ENCODE assay signal across 27 mouse cellular contexts in the genomic region with DNA sequence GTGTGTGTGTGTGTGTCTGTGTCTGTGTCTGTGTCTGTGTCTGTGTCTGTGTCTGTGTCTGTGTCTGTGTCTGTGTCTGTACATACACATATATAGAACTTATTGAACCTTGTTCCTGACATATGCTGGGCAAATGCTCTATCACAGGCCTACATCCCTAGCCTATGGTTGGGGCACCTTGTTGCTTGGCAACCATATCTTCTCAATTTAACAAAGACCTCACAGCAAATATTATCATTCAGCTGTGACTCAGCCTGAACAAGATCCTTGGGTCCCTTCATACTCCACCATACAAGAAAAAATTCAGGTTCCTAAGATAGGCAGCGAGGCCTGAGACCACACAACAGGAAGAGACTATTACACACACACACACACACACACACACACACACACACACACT. TPM values are rescaled to one million over a fixed set of nuclear protein-coding genes. Genes with fewer than 3 reads are reported as not detected.
A peak's percentile ranks its signal among the peaks of the same experiment; 100 is the strongest.
DNase-seq lines count a peak whose midpoint lies in the region; ATAC-seq and TF ChIP-seq lines count a peak whose summit lies in the region.
"Had no signal": no experiment of that assay in that cellular context is flagged by ENCODE, and none has a peak within 500 bp of the region (broad histone marks: within the 10 kb centered on the region; RNA-seq: fewer than 3 reads in every experiment).

No protein-coding gene starts in this region.

- peak overlapping the region; percentile 82 for H3K4me3 ChIP-seq in liver, adult 2 months (ENCODE audit: insufficient read depth, low read depth, low read length)
- H3K4me3 ChIP-seq in liver, embryonic 11.5 days (ENCODE audit: low read depth, low read length) = no peak overlapping the region
- H3K4me3 ChIP-seq in intestine, embryonic 14.5 days (ENCODE audit: low read depth, low read length) = no peak overlapping the region
- H3K4me3 ChIP-seq in intestine, embryonic 16.5 days (ENCODE audit: low read length) = peak overlapping the region; percentile 29
- no peak overlapping the region for H3K4me3 ChIP-seq in stomach, embryonic 14.5 days (ENCODE audit: low read depth, low read length)
- H3K4me3 ChIP-seq: embryonic facial prominence, embryonic 13.5 days; forebrain, embryonic 12.5 days; heart, adult 2 months; heart, embryonic 13.5 days; hindbrain, embryonic 12.5 days had no signal

- no peak for TF ChIP-seq CTCF in liver, adult 2 months (IDR thresholded peaks at IDR 0.05; ENCODE audit: low read depth, low read length)

- no peaks in the 10 kb centered on the region for H3K27me3 ChIP-seq in liver, adult 2 months (ENCODE audit: control insufficient read depth, insufficient read depth, low read length)
- no peaks in the 10 kb centered on the region for H3K27me3 ChIP-seq in liver, embryonic 11.5 days (replicated peaks; ENCODE audit: control insufficient read depth, insufficient read depth, low read length)
- no peaks in the 10 kb centered on the region for H3K27me3 ChIP-seq in intestine, embryonic 14.5 days (replicated peaks; ENCODE audit: control insufficient read depth, insufficient read depth, low read length)
- H3K27me3 ChIP-seq in intestine, embryonic 16.5 days (replicated peaks; ENCODE audit: control insufficient read depth, insufficient read depth, low read length) = no peaks in the 10 kb centered on the region
- no peaks in the 10 kb centered on the region for H3K27me3 ChIP-seq in stomach, embryonic 14.5 days (ENCODE audit: control insufficient read depth, insufficient read depth, low read length)
- H3K27me3 ChIP-seq: embryonic facial prominence, embryonic 13.5 days; forebrain, embryonic 12.5 days; heart, embryonic 13.5 days; hindbrain, embryonic 12.5 days; Patski had no signal

- ATAC-seq in liver, embryonic 11.5 days (replicated peaks; ENCODE audit: low FRiP score) = no peak
- ATAC-seq in intestine, embryonic 14.5 days (replicated peaks; ENCODE audit: low FRiP score, low TSS enrichment, low read depth) = peak; percentile 61; the same call in 1 of the 2 replicates
- no peak; the same call in 1 of the 2 replicates for ATAC-seq in intestine, embryonic 16.5 days
- ATAC-seq in stomach, embryonic 14.5 days (ENCODE audit: insufficient number of reproducible peaks, insufficient read depth, low FRiP score, low read depth) = no peak; the same call in 1 of the 2 replicates
- ATAC-seq: activated CD4-positive, CD25-positive, alpha-beta regulatory T cell, adult 4 months; forebrain, embryonic 16.5 days; Patski had no signal

- H3K27ac ChIP-seq in liver, adult 2 months (replicated peaks; ENCODE audit: insufficient read depth, low read depth, low read length) = peak overlapping the region; percentile 95
- H3K27ac ChIP-seq in liver, embryonic 11.5 days (ENCODE audit: low read depth, low read length) = no peak overlapping the region
- H3K27ac ChIP-seq in intestine, embryonic 14.5 days (ENCODE audit: low read depth) = 0 out of 2 replicates have a peak overlapping the region, but pooled peaks have one; percentile 27
- peak overlapping the region; percentile 90 for H3K27ac ChIP-seq in intestine, embryonic 16.5 days (ENCODE audit: low read length)
- H3K27ac ChIP-seq in stomach, embryonic 14.5 days (ENCODE audit: low read length) = peak overlapping the region; percentile 77; the same call in 1 of the 2 replicates
- H3K27ac ChIP-seq: embryonic facial prominence, embryonic 13.5 days; forebrain, embryonic 12.5 days; heart, adult 2 months; heart, embryonic 13.5 days; hindbrain, embryonic 12.5 days had no signal

- H3K9ac ChIP-seq in liver, adult 2 months (ENCODE audit: low read depth, low read length) = peak overlapping the region; percentile 85
- no peak overlapping the region for H3K9ac ChIP-seq in liver, embryonic 11.5 days (ENCODE audit: low read depth, low read length)
- H3K9ac ChIP-seq in intestine, embryonic 14.5 days (ENCODE audit: low read length) = no peak overlapping the region
- peak overlapping the region; percentile 54; the same call in 1 of the 2 replicates for H3K9ac ChIP-seq in intestine, embryonic 16.5 days (ENCODE audit: low read depth, low read length)
- H3K9ac ChIP-seq in stomach, embryonic 14.5 days (replicated peaks; ENCODE audit: low read depth, low read length) = no peak overlapping the region
- H3K9ac ChIP-seq: embryonic facial prominence, embryonic 13.5 days; forebrain, embryonic 12.5 days; heart, embryonic 13.5 days; hindbrain, embryonic 12.5 days had no signal

- H3K79me2 ChIP-seq in liver, adult 2 months (ENCODE audit: control insufficient read depth, insufficient read depth, low read length) = peaks cover 13% of the 10 kb centered on the region

- peak; percentile 51 for DNase-seq in liver, adult 2 months (ENCODE audit: extremely low read depth, low read depth, low spot score)
- no peak for DNase-seq in liver, embryonic 11.5 days (ENCODE audit: low spot score)
- DNase-seq in intestine, embryonic 14.5 days (ENCODE audit: low spot score) = no peak
- DNase-seq in urinary bladder, adult 2 months (ENCODE audit: low spot score) = no peak
- no peak for DNase-seq in gastrocnemius, postnatal 36 days
- DNase-seq in retina, postnatal 1 day = no peak
- DNase-seq: adrenal gland, adult 2 months; adrenal gland, postnatal 25 days; cerebellum, adult 18-20 months; cerebellum, adult 9-11 months; cerebellum, postnatal 36 days; gastrocnemius, postnatal 10 days; heart, adult 2 months; heart, postnatal 36 days had no signal

- no peaks in the 10 kb centered on the region for H3K9me3 ChIP-seq in liver, embryonic 11.5 days (ENCODE audit: control insufficient read depth, low read length)
- H3K9me3 ChIP-seq in intestine, embryonic 14.5 days (ENCODE audit: control insufficient read depth, low read length) = no peaks in the 10 kb centered on the region
- no peaks in the 10 kb centered on the region for H3K9me3 ChIP-seq in intestine, embryonic 16.5 days (ENCODE audit: control insufficient read depth, low read length)
- no peaks in the 10 kb centered on the region for H3K9me3 ChIP-seq in stomach, embryonic 14.5 days (ENCODE audit: control insufficient read depth, low read depth, low read length)
- H3K9me3 ChIP-seq: embryonic facial prominence, embryonic 13.5 days; forebrain, embryonic 12.5 days; heart, embryonic 13.5 days; hindbrain, embryonic 12.5 days had no signal

- H3K4me2 ChIP-seq in liver, embryonic 11.5 days = no peak overlapping the region
- H3K4me2 ChIP-seq in intestine, embryonic 14.5 days (ENCODE audit: low read length) = no peak overlapping the region
- peak overlapping the region; percentile 42 for H3K4me2 ChIP-seq in intestine, embryonic 16.5 days (ENCODE audit: low read depth, low read length)
- no peak overlapping the region for H3K4me2 ChIP-seq in stomach, embryonic 14.5 days (replicated peaks; ENCODE audit: low read depth, low read length)
- H3K4me2 ChIP-seq: embryonic facial prominence, embryonic 13.5 days; forebrain, embryonic 12.5 days; heart, embryonic 13.5 days; hindbrain, embryonic 12.5 days had no signal

- intact Hi-C loops in gastrocnemius, postnatal 36 days (cut with DNase I) = no loop called here

- WGBS in liver, adult 2 months = 24% methylated on average over 1 of the region's 1 CpGs
- 61% methylated on average over 1 of the region's 1 CpGs for WGBS in liver, embryonic 11.5 days
- WGBS in intestine, embryonic 14.5 days = 58% methylated on average over 1 of the region's 1 CpGs
- 65% methylated on average over 1 of the region's 1 CpGs for WGBS in intestine, embryonic 16.5 days
- 83% methylated on average over 1 of the region's 1 CpGs for WGBS in stomach, embryonic 14.5 days

- peaks cover 35% of the 10 kb centered on the region for H3K4me1 ChIP-seq in liver, adult 2 months (ENCODE audit: control insufficient read depth, insufficient read depth, low read length)
- H3K4me1 ChIP-seq in liver, embryonic 11.5 days (replicated peaks; ENCODE audit: control insufficient read depth, insufficient read depth, low read length) = no peaks in the 10 kb centered on the region
- H3K4me1 ChIP-seq in intestine, embryonic 14.5 days (replicated peaks; ENCODE audit: control insufficient read depth, insufficient read depth, low read length) = no peaks in the 10 kb centered on the region
- H3K4me1 ChIP-seq in intestine, embryonic 16.5 days (ENCODE audit: control insufficient read depth, insufficient read depth, low read length) = peaks cover 11% of the 10 kb centered on the region
- no peaks in the 10 kb centered on the region for H3K4me1 ChIP-seq in stomach, embryonic 14.5 days (ENCODE audit: control insufficient read depth, insufficient read depth, low read length)
- H3K4me1 ChIP-seq: embryonic facial prominence, embryonic 13.5 days; forebrain, embryonic 12.5 days; heart, embryonic 13.5 days; hindbrain, embryonic 12.5 days had no signal

- no peak for TF ChIP-seq POLR2A in liver, adult 2 months (IDR thresholded peaks at IDR 0.05; ENCODE audit: extremely low read depth, insufficient read depth, low read length)

- H3K36me3 ChIP-seq in liver, adult 2 months (ENCODE audit: control insufficient read depth, insufficient read depth, low read length) = peaks cover 27% of the 10 kb centered on the region
- no peaks in the 10 kb centered on the region for H3K36me3 ChIP-seq in liver, embryonic 11.5 days (ENCODE audit: control insufficient read depth, insufficient read depth, low read length)
- no peaks in the 10 kb centered on the region for H3K36me3 ChIP-seq in intestine, embryonic 14.5 days (ENCODE audit: control insufficient read depth, insufficient read depth, low read length)
- H3K36me3 ChIP-seq in intestine, embryonic 16.5 days (ENCODE audit: control insufficient read depth, insufficient read depth, low read length) = no peaks in the 10 kb centered on the region
- H3K36me3 ChIP-seq in stomach, embryonic 14.5 days (ENCODE audit: control insufficient read depth, insufficient read depth, low read length) = no peaks in the 10 kb centered on the region
- H3K36me3 ChIP-seq: embryonic facial prominence, embryonic 13.5 days; forebrain, embryonic 12.5 days; heart, embryonic 13.5 days; hindbrain, embryonic 12.5 days had no signal

RNA-seq across cellular contexts. Expression of a gene that starts 0.6 kb away (rescaled TPM):
- total RNA-seq in liver, adult 2 months (2014; rRNA removed) = 1,175 and 1,183 TPM in 2 replicates
- 1,819 and 2,020 TPM in 2 replicates for polyA plus RNA-seq in liver, adult 2 months (2012; rRNA removed)
- 0.62 and 1.3 TPM in 2 replicates for polyA plus RNA-seq in liver, embryonic 11.5 days (2014; fragmentation: Nextera tagmentation; extraction: Ambion mirVana)
- 3.2 and 4.1 TPM in 2 replicates for polyA plus RNA-seq in intestine, embryonic 14.5 days (2014; fragmentation: Nextera tagmentation; extraction: Ambion mirVana)
- 25.5 and 40.5 TPM in 2 replicates for polyA plus RNA-seq in intestine, embryonic 16.5 days (2015; fragmentation: Nextera tagmentation; extraction: Ambion mirVana)
- polyA plus RNA-seq in stomach, embryonic 14.5 days (2014; fragmentation: Nextera tagmentation; extraction: Ambion mirVana) = 10.7 and 12.1 TPM in 2 replicates
- 0.03 and 0.15 TPM in 2 replicates for polyA plus RNA-seq in urinary bladder, adult 2 months (2012; rRNA removed)
- not detected for total RNA-seq in gastrocnemius, postnatal 36 days (2021)
- total RNA-seq: adrenal gland, postnatal 25 days; CH12.LX; heart, adult 2 months; heart, postnatal 36 days had no signal
- polyA plus RNA-seq: embryonic facial prominence, embryonic 13.5 days; forebrain, embryonic 12.5 days; forebrain, embryonic 16.5 days; heart, adult 2 months; heart, embryonic 13.5 days; heart, postnatal 0 days; hindbrain, embryonic 12.5 days; Patski had no signal

RNA-seq across cellular contexts. Expression of a gene that starts 29.5 kb away (rescaled TPM):
- total RNA-seq in liver, adult 2 months (2014; rRNA removed) = 44.7 and 107 TPM in 2 replicates
- 144 and 145 TPM in 2 replicates for polyA plus RNA-seq in liver, adult 2 months (2012; rRNA removed)
- not detected in 2 replicates for polyA plus RNA-seq in liver, embryonic 11.5 days (2014; fragmentation: Nextera tagmentation; extraction: Ambion mirVana)
- polyA plus RNA-seq in intestine, embryonic 14.5 days (2014; fragmentation: Nextera tagmentation; extraction: Ambion mirVana) = not detected in 2 replicates
- polyA plus RNA-seq in intestine, embryonic 16.5 days (2015; fragmentation: Nextera tagmentation; extraction: Ambion mirVana) = 0.07 TPM in 1 of 2 replicates, not detected in the other
- polyA plus RNA-seq in stomach, embryonic 14.5 days (2014; fragmentation: Nextera tagmentation; extraction: Ambion mirVana) = not detected in 2 replicates
- not detected in 2 replicates for polyA plus RNA-seq in urinary bladder, adult 2 months (2012; rRNA removed)
- not detected for total RNA-seq in gastrocnemius, postnatal 36 days (2021)
- total RNA-seq: adrenal gland, postnatal 25 days; CH12.LX; gastrocnemius, postnatal 10 days; heart, adult 2 months; heart, postnatal 36 days had no signal
- polyA plus RNA-seq: activated CD4-positive, CD25-positive, alpha-beta regulatory T cell, adult 4 months; embryonic facial prominence, embryonic 13.5 days; forebrain, embryonic 12.5 days; forebrain, embryonic 16.5 days; frontal cortex, adult 2 months; gonadal fat pad, adult 2 months; heart, adult 2 months; heart, embryonic 13.5 days; heart, postnatal 0 days; hindbrain, embryonic 12.5 days; Patski had no signal

Comparison
In these comparisons a context has a peak if more than half of its experiments do, and no peak if none do; other contexts are left out.
1. H3K4me3 ChIP-seq: peak in liver, adult 2 months (single experiment) and intestine, embryonic 16.5 days (single experiment); none in liver, embryonic 11.5 days (single experiment), intestine, embryonic 14.5 days (single experiment) and stomach, embryonic 14.5 days (single experiment).
2. H3K9ac ChIP-seq: peak in liver, adult 2 months (single experiment) and intestine, embryonic 16.5 days (single experiment); none in liver, embryonic 11.5 days (single experiment), intestine, embryonic 14.5 days (single experiment) and stomach, embryonic 14.5 days (single experiment).
3. RNA of a gene that starts 0.6 kb away (polyA plus RNA-seq): 1,819 to 2,020 TPM in liver, adult 2 months; 25.5 to 40.5 TPM in intestine, embryonic 16.5 days, 10.7 to 12.1 TPM in stomach, embryonic 14.5 days, 3.2 to 4.1 TPM in intestine, embryonic 14.5 days, 0.62 to 1.3 TPM in liver, embryonic 11.5 days and 0.03 to 0.15 TPM in urinary bladder, adult 2 months; every median in the first group is over 10 times any median in the second.
4. RNA of a gene that starts 29.5 kb away (polyA plus RNA-seq): 144 to 145 TPM in liver, adult 2 months; not detected in stomach, embryonic 14.5 days, 0.07 TPM in intestine, embryonic 16.5 days, not detected in urinary bladder, adult 2 months, not detected in liver, embryonic 11.5 days and not detected in intestine, embryonic 14.5 days; every median in the first group is over 100 times any median in the second.